Mouse (Mus musculus): ENCODE results near the gene Olfr49.
A peak's percentile ranks its signal among the peaks of the same experiment; 100 is the strongest.

The Olfr49 gene

DNA sequence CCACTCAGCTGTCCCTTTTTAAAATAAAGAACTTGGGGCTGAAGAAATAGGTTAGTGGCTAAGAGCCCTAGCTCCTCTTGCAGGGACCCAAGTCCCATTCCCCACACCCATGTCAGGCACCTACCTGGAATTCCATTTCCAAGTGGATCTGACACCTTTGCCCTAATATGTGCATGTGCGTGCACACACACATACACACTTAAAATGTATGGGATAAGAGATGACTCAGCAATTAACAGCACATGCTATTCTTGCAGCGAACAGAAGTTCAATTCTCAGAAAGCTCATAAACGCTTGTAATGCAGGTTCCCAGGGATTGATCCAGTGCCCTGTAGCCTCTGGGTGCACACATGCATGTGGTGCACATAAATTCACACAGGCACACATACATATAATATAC, 15.2 kb downstream of the Olfr49 start:
- TF ChIP-seq GATA4 (IDR thresholded peaks at IDR 0.05; ENCODE audit: insufficient replicate concordance, low read length), result no peak

DNA sequence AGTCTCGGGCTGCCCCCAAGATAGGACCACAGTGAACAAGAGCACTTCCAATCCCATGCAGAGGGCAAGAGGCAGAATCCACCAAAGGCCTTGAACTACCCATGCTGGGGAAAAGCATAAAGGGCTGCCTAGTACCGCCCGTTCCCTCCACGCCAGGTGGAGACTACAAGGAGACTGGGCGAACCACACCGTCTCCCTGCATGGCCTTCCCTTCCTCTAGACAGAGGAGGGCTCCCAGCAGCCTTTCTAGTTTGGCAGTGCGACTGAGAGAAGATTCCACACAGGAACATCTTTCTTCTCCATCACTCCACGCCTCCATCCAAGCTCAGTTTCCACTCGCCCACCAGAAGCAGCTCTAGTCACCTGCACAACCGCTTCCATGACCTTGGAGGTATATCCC, 16.8 kb downstream of the Olfr49 start:
- TF ChIP-seq GATA4 (IDR thresholded peaks at IDR 0.05; ENCODE audit: insufficient replicate concordance, low read length), result no peak

DNA sequence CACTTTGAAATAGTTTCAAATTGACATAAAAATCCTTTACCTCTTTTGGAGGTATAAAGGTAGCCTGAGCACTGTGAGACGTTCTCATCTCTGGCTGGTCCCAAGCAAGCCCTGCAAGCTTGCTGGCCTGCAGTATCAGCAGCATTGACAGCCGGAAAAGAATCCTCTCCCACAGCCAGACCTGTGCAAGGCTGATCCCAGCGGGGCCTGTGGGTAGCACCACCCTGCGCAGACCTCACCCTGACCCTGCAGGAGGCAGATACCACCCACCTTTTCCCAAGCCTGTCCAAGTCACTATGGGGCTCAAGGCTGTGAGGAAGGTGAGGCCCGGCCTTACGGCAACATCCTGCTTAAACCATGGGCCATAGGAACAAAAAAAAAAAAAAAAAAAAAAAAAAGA, 18.8 kb downstream of the Olfr49 start:
- TF ChIP-seq GATA4 (IDR thresholded peaks at IDR 0.05; ENCODE audit: insufficient replicate concordance, low read length), result no peak

DNA sequence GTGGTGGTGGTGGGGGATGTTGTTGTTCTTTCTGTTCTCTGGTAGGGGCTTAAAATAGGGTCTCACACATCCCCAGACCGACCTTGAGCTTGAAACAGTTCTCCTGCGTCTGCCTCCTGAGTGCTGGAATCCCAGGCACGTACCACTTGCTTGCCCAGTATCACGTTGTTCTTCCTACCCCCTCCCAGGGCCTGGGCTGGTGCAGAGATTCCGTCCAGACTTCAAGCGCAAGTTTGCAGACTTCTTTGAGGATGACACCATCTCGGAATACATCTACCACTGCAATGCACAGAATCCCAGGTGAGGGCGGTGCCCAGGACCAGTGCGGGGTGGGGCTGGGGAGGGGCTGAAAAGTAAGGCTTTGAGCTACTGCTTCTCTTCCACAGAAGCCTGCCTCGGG, 19.6 kb downstream of the Olfr49 start:
- TF ChIP-seq GATA4 (IDR thresholded peaks at IDR 0.05; ENCODE audit: insufficient replicate concordance, low read length), result no peak

DNA sequence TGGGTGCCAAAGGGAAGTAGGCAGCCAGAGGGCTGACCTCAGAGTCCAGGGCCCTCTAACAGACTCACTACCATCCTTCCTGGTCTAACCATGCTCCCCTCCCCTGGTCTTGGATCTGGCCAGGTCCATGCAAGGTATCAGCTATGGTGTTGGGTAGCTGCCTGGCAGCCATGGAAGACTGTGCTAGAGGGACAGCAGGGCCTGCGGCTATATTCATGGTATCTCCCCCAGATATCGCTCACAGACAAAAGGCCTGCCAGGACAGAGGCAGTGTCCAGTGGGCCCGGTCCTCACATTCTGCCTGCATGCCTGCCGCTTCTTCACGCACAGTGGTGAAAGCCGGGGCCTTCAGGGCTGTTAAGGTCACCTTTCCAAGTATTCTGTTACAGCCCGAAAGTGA, 20.5 kb downstream of the Olfr49 start:
- TF ChIP-seq GATA4 (IDR thresholded peaks at IDR 0.05; ENCODE audit: insufficient replicate concordance, low read length), result no peak

DNA sequence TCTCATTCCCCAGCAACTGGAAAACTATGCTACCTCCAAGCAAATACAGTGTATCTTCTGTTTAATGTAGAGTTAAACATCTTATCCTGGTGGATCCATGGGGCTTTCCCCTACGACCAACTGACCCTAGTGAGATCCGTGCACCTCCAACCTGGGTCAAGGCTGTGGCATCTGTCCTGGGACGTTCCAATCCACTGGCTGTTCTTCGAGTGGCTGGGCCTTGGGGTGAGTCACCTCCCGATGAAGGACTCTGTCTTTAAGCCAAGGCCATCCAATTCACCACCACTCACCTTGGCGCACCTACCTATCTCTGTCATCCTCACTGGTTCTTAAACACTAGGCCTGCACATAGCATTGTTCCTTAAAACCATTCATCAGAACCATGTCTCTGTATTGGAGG, 21.6 kb downstream of the Olfr49 start:
- no peak for TF ChIP-seq GATA4 (IDR thresholded peaks at IDR 0.05; ENCODE audit: insufficient replicate concordance, low read length)

DNA sequence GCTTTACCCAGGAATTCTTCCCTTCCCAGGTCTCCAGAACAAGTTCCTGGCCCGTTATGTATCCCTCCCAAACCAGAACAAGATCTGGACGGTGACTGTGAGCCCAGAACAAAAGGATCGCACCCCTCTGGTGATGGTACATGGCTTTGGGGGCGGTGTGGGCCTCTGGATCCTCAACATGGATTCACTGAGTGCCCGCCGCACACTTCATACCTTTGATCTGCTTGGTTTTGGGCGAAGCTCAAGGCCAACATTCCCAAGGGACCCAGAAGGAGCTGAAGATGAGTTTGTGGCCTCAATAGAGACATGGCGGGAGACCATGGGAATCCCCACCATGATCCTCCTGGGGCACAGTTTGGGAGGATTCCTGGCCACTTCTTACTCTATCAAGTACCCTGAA, 22.1 kb downstream of the Olfr49 start:
- TF ChIP-seq GATA4 (IDR thresholded peaks at IDR 0.05; ENCODE audit: insufficient replicate concordance, low read length), result no peak

DNA sequence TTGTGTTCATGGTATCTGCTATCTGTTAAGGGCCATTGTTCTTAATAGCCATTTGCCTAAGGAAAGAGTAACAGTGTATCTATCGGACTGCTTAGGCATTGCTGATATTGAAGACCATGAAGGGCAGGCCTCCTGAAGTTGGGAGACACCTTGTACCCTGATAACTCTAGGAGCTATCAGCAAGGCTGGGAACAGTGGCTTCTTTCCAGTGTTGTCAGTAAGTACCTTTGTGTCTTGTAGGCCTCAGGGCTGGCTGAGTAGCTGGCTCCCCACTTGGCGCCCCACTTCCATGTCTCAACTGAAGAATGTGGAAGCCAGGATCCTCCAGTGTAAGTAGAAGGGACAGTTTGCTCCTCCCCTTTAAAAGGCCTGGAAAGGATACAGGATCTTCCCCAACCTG, 23.4 kb downstream of the Olfr49 start:
- TF ChIP-seq GATA4 (IDR thresholded peaks at IDR 0.05; ENCODE audit: insufficient replicate concordance, low read length), result no peak

DNA sequence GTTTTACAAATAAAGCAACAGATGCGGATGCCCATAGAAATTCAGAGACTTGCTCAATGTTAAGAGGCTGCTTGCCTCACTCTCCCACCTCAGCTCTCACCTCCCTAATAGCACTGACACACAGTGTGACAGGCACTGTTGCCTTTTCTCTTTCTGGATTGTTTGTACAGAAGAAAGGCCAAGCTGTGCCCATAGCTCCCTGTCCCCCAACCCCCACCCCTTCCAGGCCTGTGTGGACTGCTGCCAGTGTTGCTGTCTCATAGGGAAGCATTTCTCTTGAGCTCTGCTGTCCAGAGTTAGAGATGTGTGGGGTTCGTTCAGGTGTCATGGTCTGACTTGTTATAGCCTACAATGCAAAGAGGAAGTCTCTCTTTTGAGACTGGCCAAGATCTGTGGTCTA, 24.5 kb downstream of the Olfr49 start:
- no peak for TF ChIP-seq GATA4 (IDR thresholded peaks at IDR 0.05; ENCODE audit: insufficient replicate concordance, low read length)

DNA sequence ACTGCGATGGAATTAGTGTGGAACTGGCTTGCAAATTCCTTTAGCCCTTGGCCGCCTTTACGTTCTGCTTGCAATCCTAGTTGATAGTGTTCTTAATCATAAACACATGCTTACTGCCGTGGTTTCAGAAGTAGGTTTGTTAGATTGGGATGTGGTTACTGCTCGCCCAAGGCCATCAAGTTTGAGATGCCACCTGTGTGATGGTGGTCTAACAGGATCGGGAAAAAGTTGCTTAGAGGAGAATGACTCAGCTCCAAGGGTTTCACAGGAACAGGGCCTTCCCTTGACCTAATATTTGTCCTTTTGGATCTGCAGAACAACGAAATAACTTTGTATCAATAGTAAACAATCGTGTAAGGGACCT, 25.0 kb downstream of the Olfr49 start:
- no peak for TF ChIP-seq GATA4 (IDR thresholded peaks at IDR 0.05; ENCODE audit: insufficient replicate concordance, low read length)

DNA sequence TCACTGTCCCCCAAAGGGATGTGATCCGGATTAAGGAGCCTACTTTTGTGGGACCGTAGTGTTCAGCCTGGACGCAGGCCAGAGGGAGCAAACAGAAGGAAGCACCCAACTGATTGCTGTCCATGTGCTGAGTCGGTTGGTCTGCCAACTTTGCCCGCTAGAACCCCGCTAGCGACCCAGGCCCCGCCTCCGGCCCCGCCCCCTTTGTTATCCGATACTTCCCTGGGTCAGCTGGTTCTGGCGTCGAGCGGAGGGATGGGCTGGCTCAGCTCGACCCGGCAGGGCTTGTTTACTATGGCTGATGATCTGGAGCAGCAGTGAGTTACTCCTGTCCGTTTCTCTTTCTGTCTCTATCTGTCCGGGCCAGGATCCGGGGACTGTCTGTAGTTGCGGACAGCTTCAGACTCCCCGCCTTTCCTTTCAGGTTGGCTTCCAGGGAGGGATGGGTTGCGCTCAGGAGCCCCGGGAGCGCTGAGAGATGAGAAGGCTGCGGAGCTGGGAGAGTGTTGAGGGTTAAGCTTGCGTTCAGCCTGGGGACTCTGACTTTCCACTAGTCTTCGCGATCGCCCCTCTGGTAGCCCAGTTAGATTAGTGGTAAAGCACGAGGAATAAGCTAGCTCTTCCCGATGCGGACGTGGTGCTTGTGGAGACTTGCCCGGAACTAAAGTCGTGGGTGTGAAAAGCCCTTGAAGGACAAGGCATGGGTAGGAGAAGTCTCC, 25.6 kb downstream of the Olfr49 start:
- TF ChIP-seq GATA4 (IDR thresholded peaks at IDR 0.05; ENCODE audit: insufficient replicate concordance, low read length), result peak; percentile 73; the same call in 1 of the 2 replicates

DNA sequence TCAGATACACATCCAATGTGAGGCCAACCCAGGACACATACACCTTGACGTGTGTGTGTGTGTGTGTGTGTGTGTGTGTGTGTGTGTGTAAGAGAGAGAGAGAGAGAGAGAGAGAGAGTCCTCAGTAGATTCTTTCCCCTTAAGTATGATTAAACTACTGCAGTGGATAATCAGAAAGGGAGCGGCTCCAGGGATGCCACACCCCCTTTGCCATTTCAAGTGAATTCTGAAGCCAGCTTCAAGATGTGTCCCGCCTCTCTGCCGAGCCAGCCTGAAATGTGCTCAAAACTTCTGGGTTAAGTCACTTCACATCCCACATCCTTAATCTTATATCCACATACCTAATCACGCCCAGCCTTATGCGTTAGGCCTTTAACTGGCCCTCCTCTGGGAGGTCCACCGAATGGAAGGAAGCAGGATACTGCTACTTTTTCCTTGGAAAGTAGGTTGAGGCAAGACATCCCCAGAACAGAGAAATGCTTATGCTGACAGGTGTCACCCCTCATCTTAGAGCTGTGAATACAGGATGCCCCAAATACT, 26.5 kb downstream of the Olfr49 start:
- TF ChIP-seq GATA4 (IDR thresholded peaks at IDR 0.05; ENCODE audit: insufficient replicate concordance, low read length), result no peak

DNA sequence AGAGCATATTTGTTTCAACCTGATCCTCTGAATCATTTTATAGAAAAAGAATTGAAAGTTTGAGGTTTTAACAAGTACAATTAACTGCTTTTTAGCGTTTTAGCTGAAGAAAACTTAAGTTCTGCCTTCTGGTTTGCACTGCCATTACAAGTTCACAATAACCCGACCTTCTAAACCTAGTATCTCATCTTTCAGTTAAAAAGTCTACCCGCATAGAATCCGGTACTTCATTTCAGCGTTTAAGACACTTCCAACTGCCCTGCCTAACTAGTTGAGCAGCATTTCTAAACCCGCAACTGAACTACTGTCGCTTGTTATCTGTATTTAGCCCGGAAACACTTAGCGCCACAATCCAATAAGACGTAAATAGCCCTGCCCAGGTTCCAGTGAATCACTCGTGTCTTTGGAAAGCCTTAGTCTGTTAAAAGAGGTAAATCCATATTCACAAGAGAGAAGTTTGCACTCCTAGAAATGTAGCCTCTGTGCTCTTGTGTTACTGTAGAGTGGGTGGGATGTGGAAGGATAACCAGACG, 30.0 kb downstream of the Olfr49 start:
- TF ChIP-seq GATA4 (IDR thresholded peaks at IDR 0.05; ENCODE audit: insufficient replicate concordance, low read length), result no peak

DNA sequence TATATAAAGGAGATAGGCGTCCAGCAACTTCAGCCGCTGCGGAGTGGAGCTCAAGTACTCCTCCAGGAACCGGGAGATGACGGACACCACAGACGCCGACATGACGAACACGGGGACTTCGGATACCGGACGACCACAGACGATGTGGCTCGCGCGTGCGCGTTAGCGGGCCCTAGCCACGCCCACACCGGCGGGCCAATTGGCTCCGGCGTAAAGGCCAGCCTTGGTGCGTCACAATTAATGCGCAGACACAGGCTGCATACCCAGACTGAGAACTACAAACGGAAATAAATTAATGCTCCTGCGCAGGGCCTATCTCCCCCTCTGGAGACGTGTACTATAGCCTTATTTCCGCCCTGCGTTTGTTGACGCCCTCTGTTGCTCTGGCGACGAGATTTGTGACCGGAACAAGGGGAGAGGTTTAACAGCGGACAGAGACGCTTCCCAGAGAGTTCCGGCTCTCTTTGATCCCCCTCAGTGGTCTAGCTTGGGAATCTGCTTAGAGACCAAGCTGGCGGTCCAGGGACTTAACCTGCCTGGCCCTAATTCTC, 30.9 kb downstream of the Olfr49 start, which contains the start of the genes Dad1 and Abhd4:
Gene Dad1, minus strand, starts transcription at position 364 of the 551 bp plus-strand sequence.
Gene Abhd4, plus strand, starts transcription at position 448 of the 551 bp plus-strand sequence.
- peak; percentile 55; the same call in 1 of the 2 replicates for TF ChIP-seq GATA4 (IDR thresholded peaks at IDR 0.05; ENCODE audit: insufficient replicate concordance, low read length)

DNA sequence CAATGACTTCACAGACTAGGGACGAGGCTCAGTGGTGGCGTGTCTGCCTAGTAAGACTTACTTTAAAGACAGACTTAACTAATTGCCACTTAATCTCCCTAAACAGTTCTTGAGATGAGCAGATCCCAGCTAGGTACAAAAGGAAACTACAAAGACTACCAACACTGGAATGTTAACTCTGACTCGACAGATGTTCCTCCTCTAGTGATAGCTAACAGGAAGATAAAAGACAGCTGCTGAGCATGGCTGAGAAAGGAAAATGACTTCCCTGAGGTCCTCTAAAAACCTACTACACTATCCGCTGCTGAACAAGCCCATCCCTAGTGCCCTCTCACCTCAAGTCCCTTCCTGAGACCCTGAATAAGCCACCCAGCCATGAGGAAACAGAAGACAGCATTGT, 34.6 kb downstream of the Olfr49 start:
- no peak for TF ChIP-seq GATA4 (IDR thresholded peaks at IDR 0.05; ENCODE audit: insufficient replicate concordance, low read length)

DNA sequence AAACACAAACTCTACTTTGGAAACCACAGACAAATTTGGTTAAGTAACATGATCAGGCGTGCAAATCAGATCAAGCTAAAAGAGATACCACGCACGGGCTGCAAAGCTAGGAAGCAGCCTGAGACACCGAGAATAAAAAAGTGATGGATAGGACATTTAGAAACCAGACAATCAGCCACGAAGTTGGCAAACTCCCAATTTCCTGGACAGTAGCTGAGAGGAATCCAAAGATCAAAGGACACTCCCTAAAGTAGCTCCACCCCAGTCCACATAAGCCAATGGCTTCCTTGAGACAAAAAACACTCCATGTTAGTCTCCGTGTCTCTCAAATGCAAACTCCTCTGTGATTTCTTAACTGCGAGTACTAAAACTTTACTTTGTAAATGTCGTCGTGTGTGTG, 35.4 kb downstream of the Olfr49 start:
- no peak for TF ChIP-seq GATA4 (IDR thresholded peaks at IDR 0.05; ENCODE audit: insufficient replicate concordance, low read length)

Measured in liver, adult (tissue).